Mouse (Mus musculus): Measurements from ENCODE around the gene Cyb561d1. TPM values are rescaled to one million over a fixed set of nuclear protein-coding genes. Genes with fewer than 3 reads are reported as not detected.
A peak's percentile ranks its signal among the peaks of the same experiment; 100 is the strongest.
"Not testable (repeated sequence)": the region's sequence is repeated elsewhere in the genome, so short reads cannot be mapped to it uniquely, and the experiment has no call there.

Gene Cyb561d1
- 4.9 and 5.0 TPM in 2 replicates for polyA plus RNA-seq (2016; fragmentation: Nextera tagmentation; extraction: Ambion mirVana)

DNA sequence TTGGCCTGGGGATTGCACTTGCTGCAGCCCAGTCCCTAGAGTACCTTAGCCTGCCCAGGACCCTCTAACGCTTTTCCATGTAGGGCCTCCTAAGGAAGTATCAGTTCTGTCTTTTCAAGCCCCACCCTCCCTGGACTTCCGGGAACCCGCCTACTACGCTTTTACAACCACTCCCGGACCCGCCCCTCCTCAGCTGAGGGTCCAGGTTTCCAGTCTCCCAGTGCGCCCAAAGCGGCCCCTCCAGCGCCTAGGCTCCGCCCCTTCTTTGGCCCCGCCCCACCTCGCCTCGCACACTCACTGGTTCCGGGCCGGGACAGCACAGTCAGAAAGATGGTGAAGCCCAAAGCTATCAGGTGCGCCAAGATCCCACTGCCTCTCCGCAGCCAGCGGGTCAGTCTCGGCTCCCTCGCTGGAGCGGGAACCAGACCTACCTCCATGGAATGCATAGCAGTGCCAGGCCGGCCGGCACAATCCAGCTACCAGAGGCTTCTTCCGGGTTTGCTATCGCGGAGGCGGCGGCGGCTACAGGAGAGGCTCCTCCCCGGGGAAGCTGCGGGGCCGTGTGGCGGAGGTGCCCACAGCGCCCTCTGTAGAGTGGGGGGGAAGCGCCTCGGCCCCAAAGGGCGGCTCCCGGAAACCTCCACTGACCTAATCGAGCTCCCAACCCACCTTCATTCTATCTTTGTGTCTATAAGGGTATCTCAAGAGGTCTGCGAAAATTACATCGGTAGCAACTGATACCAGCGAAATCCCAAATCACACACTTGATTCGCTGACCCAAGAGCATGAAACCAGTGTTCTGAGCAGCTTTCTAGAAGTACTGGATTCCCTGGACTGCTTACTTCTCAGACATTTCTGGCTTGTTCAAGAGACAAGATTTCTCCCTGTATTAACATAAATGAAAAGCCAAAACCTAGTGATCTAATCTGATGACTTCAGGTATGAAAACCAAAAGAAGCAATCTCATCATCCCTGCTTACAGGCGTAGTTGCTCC lies at the start of gene Cyb561d1:
TSS of gene Cyb561d1 (minus strand) at position 884 of the 995 bp plus-strand sequence.
- Histone ChIP-seq H3K36me3 (peaks cover 54% of the 10 kb centered on the region), H3K27me3 (ENCODE audit: low read depth, poor library complexity, severe bottlenecking) (no peaks in the 10 kb centered on the region), H3K27ac (replicated peaks) (peak within 1 kb of the TSS; percentile 89), H3K4me1 (peaks cover 60% of the 10 kb centered on the region), H3K9me3 (replicated peaks) (no peaks in the 10 kb centered on the region), H3K4me3 (peak within 1 kb of the TSS; percentile 70)
- peak; percentile 93 for DNase-seq (ENCODE audit: low spot score)
- WGBS: 4% methylated on average over 44 of the region's 44 CpGs

DNA sequence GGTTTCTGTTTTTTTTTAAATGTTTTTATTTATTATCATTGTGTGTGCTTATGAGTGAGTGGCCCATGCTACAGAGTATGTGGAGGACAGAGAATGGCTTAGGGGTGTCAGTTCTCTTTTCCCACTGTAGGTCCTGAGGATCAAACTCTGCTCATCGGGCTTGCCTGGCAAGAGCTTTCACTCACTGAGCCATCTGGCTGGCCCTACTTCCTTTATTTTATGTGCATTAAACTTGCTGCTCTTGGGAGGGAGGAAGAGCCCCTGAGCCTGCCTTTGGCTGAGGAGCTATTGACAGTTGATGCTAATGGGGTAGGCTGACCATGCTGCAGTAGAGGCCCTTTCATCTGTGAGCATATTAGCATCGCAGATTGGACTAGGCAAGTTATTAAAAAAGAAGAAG lies 45.8 kb upstream of the Cyb561d1 start:
- H3K27me3 ChIP-seq (ENCODE audit: low read depth, poor library complexity, severe bottlenecking): no peaks in the 10 kb centered on the region
- no peak for DNase-seq (ENCODE audit: low spot score)
- WGBS: 81% methylated on average over 2 of the region's 2 CpGs
- no peaks in the 10 kb centered on the region for H3K36me3 ChIP-seq
- no peak overlapping the region for H3K4me3 ChIP-seq
- no peak overlapping the region for H3K27ac ChIP-seq (replicated peaks)
- no peaks in the 10 kb centered on the region for H3K4me1 ChIP-seq
- no peaks in the 10 kb centered on the region for H3K9me3 ChIP-seq (replicated peaks)

DNA sequence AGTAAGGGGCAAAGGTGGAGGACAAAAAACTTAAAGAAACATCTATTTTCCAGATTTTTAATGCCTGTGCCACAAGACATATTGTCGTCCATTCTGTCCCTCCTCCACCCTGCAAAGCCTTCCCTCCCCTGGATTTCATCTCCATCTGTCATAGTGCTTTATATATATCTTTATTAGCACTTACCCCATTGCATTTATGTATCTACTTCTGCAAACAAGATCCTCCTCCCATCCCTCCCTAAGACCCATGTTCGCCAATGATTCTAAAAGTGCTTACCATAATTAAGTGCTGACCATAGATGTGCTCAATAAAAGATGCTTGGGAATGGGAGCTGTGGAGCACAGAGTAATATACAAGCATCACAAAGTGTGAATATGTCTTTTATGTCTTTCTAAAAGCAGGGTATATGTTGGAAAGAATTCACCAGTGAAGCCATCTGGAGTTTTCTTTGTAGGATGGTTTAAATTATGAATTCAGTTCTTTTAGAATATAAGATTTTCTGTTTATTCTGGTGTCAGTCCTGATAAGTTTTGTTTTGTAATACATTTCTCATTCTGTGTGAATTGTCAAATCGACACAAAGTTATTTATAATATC lies 40.3 kb upstream of the Cyb561d1 start:
- Histone ChIP-seq H3K4me3 (no peak overlapping the region), H3K27me3 (ENCODE audit: low read depth, poor library complexity, severe bottlenecking) (no peaks in the 10 kb centered on the region), H3K9me3 (replicated peaks) (no peaks in the 10 kb centered on the region), H3K36me3 (no peaks in the 10 kb centered on the region), H3K27ac (replicated peaks) (no peak overlapping the region), H3K4me1 (no peaks in the 10 kb centered on the region)
- 93% methylated on average over 3 of the region's 3 CpGs for WGBS
- DNase-seq (ENCODE audit: low spot score): no peak

DNA sequence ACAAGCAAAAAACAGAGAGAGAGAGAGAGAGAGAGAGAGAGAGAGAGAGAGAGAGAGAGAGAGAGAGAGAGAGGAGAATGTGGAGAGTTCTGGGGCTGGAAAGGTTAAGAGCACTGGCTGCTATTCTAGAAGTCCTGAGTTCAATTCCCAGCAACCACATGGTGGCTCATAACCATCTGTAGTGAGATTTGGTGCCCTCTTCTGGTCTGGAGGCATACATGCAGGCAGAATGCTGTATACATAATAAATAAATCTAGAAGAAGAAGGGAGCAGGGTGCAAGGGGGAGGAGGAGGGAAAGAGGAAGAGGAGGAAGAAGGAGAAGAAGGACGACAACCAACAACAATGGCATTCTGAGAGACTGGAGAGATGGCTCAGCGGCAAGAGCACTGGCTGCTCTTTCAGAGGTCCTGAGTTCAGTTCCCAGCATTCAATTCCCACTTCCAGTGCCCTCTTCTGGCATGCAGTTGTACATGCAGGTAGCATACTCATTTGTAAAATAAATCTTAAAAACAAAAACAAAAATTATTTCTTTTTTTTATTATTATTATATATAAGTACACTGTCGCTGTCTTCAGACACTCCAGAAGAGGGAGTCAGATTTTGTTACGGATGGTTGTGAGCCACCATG lies 36.6 kb upstream of the Cyb561d1 start:
- not testable (repeated sequence) for H3K27ac ChIP-seq (replicated peaks); H3K27me3 ChIP-seq (ENCODE audit: low read depth, poor library complexity, severe bottlenecking); H3K9me3 ChIP-seq (replicated peaks); H3K36me3 ChIP-seq; H3K4me3 ChIP-seq; DNase-seq (ENCODE audit: low spot score); H3K4me1 ChIP-seq
- 85% methylated on average over 4 of the region's 4 CpGs for WGBS

DNA sequence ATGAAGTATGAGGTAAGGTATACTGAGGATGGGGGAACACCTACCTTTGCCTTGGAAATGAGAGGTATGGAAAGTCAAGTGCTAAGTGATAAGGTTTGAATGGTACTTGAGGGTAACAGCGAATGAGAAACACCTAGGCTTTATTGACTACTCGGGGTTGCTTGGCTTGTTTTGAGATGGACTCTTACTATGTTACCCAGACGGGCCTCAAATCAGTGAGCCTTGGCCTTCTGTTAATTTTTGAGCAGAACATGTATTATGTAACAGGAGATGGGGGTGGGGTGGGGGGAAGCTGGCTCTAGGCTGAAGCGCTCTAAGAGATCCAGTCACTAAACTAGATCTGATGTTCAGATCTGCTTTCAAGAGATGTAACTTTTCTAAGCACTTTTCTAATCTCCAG lies 30.6 kb upstream of the Cyb561d1 start:
- Histone ChIP-seq H3K4me1 (peaks cover 8% of the 10 kb centered on the region), H3K27ac (replicated peaks) (no peak overlapping the region), H3K4me3 (no peak overlapping the region), H3K36me3 (no peaks in the 10 kb centered on the region), H3K9me3 (replicated peaks) (no peaks in the 10 kb centered on the region), H3K27me3 (ENCODE audit: low read depth, poor library complexity, severe bottlenecking) (peaks cover 24% of the 10 kb centered on the region)
- WGBS: 83% methylated on average over 4 of the region's 4 CpGs
- DNase-seq (ENCODE audit: low spot score): no peak

DNA sequence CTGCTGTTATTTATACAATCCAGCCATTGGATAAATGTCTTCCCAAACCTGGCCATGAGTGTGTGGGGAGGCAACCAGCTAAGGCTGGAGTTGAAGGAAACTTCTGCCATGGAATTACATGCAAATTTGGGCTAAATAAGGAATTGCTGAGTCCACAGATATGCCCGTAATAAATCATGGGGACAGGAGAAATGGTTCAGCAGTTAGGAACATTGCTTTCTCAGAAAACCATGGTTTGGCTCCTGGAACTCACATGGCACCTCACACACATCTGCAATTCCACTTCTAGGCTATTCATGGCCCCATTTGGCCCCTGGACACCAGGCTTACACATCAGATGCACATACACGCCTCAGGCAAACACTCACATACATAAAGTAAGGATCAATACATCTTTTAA lies 26.5 kb upstream of the Cyb561d1 start:
- H3K9me3 ChIP-seq (replicated peaks): no peaks in the 10 kb centered on the region
- WGBS: 83% methylated on average over 2 of the region's 2 CpGs
- H3K27ac ChIP-seq (replicated peaks): no peak overlapping the region
- H3K4me3 ChIP-seq: peak overlapping the region; percentile 60; the same call in 1 of the 2 replicates
- H3K4me1 ChIP-seq: peaks cover 19% of the 10 kb centered on the region
- no peaks in the 10 kb centered on the region for H3K36me3 ChIP-seq
- no peak for DNase-seq (ENCODE audit: low spot score)
- H3K27me3 ChIP-seq (ENCODE audit: low read depth, poor library complexity, severe bottlenecking): peaks cover 61% of the 10 kb centered on the region

DNA sequence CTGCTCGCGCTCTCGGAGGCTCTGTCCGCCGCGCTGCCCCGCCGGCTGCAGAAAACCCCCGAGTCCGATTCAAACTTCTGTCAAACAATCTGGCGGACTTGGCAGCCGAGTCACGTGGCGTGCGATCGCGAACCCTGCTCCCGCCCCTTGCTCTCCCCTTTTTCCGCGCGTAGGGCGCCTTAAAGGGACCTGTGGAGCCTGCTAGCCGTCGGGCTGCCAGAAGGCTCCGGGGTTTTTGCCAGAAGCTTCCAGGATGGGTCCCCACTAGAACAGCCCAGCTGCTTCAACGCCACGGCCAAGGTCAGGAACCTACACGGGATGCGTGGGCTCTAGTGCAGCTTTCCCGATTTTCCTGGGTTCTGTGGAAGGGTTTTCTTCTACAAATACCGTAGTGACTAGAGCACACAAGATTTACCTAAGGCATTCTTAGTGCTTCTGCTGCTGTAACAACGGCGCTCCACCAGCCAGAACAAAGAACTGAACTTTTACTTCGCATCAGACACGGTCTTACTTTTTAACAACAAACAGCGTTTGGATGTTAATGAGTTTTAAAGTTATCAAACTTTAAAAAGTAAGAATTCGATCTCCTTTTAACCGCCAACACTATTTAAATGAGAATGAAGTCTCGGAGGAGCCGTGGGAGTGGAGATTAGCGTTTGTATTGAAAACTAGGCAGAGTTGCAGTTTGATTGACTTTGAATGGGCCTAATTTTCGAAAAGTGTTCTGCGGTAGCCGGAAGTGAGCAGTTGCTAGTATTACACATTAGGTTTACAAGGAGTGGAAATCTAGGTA lies 25.7 kb upstream of the Cyb561d1 start, which contains the start of gene Sypl2:
TSS of gene Sypl2 (minus strand) at position 91 of the 793 bp plus-strand sequence.
- no peaks in the 10 kb centered on the region for H3K9me3 ChIP-seq (replicated peaks)
- peak within 1 kb of the TSS; percentile 65 for H3K27ac ChIP-seq (replicated peaks)
- no peaks in the 10 kb centered on the region for H3K36me3 ChIP-seq
- WGBS: 3% methylated on average over 44 of the region's 44 CpGs
- peaks cover 19% of the 10 kb centered on the region for H3K4me1 ChIP-seq
- peaks cover 65% of the 10 kb centered on the region for H3K27me3 ChIP-seq (ENCODE audit: low read depth, poor library complexity, severe bottlenecking)
- H3K4me3 ChIP-seq: peak within 1 kb of the TSS; percentile 60
- DNase-seq (ENCODE audit: low spot score): peak; percentile 70

DNA sequence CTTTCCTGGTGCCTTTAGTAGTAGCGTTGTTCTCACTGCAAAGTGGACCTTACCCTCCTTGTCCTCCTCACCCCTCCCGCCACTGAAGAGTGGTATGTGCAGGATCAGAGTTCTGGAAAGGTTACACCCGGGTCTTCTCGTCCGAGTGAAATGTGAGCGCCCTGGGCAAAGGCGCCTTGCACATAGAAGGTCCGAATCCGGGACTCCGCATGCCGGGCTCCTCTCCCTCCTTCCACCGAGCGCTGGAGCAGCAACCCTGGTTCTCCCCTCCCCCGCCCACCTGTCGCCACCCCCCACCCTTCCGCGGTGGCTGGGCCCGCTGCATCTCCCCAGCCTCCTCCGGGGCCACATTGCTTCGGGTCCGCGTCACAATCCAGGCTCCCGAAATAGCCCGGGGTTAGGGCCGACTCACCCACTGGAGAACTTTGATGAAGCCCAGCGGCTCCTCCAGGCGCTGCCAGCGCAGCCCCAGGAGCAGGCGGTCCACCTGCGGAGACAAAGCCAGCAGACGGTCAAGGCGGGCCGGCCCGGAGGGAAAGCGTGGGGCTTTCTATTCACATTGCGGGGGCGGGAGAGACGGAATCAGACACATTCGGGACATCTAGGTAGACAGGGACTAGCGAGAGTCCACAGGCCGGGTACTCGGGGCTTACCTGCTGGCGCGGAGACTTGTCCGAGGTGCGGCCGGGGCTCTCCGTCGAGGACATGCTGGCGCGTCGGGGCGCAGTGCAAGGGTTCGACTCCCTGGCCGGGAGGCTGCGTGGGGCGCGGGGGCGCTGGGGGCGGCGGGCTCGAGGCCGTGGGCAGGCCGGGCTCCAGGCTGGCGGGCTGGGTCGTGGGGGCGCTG lies 24.9 kb upstream of the Cyb561d1 start:
- H3K9me3 ChIP-seq (replicated peaks): no peaks in the 10 kb centered on the region
- WGBS: 3% methylated on average over 66 of the region's 67 CpGs
- H3K27ac ChIP-seq (replicated peaks): peak overlapping the region; percentile 65
- H3K27me3 ChIP-seq (ENCODE audit: low read depth, poor library complexity, severe bottlenecking): peaks cover 72% of the 10 kb centered on the region
- peak; percentile 51 for DNase-seq (ENCODE audit: low spot score)
- H3K4me3 ChIP-seq: peak overlapping the region; percentile 60
- H3K36me3 ChIP-seq: no peaks in the 10 kb centered on the region
- peaks cover 19% of the 10 kb centered on the region for H3K4me1 ChIP-seq

DNA sequence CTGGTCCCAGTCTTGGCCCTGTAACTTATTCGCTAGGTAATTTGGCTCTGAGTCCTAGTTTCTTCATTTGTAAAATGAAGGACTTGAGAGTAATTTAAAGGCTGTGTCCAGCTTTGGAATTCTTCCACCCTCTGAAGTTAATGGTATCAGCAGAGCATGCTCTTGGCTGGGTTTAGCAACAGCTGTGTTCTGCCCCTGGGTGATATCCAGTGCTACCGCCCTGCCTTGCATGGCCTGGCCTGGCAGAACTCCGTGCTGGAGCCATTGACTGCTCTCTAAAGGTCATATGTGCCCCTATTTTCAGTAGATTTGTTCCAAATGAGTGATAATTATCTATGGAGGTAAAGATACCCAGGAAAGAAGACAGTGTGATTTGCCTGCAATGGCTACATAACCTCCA lies 19.6 kb upstream of the Cyb561d1 start:
- Histone ChIP-seq H3K9me3 (replicated peaks) (no peaks in the 10 kb centered on the region), H3K27me3 (ENCODE audit: low read depth, poor library complexity, severe bottlenecking) (peaks cover 46% of the 10 kb centered on the region), H3K27ac (replicated peaks) (no peak overlapping the region), H3K36me3 (no peaks in the 10 kb centered on the region), H3K4me3 (no peak overlapping the region), H3K4me1 (peaks cover 2% of the 10 kb centered on the region)
- DNase-seq (ENCODE audit: low spot score): no peak
- WGBS: 85% methylated on average over 3 of the region's 3 CpGs

DNA sequence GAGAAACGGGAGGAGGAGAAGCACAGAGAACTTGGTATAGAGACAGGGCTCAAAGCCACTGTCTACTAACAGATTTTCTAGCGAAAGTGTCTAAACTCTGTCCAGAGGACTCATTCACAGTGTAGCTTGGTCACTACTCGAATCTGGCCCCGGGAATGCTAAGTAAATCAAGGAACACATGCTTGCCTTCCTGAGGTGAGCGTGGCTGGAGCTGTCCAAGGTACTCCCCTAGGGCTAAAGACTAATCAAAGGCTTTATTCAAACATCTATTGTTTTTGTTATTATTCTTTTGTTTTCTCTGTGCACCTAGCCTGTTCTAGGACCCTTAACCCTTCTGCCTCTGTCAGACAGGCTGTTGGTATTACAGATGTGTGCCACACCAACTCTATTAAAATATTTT lies 13.7 kb upstream of the Cyb561d1 start:
- DNase-seq (ENCODE audit: low spot score): no peak
- no peak overlapping the region for H3K27ac ChIP-seq (replicated peaks)
- H3K4me1 ChIP-seq: peaks cover 7% of the 10 kb centered on the region

DNA sequence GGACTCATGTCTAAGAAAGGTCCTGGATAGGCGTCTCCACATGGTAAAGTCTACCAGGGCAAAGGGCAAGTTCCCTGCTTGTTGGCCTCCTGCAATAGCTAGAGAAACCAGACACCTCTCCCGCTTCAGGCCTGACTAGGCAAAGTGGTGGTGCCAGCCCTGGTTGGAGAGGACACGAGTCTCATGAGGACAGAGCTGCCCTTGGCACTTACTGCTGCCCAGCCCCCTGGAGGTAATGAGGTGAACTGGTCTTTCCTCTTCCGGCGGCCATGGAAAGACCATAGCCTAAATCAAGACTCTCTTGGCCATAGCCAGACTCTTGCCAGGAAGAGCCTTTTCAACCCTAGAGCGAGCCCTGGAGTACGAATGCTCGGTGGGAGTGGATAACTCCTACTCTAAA lies 11.4 kb upstream of the Cyb561d1 start:
- no peak for DNase-seq (ENCODE audit: low spot score)
- WGBS: 83% methylated on average over 8 of the region's 8 CpGs
- Histone ChIP-seq H3K27ac (replicated peaks) (no peak overlapping the region), H3K9me3 (replicated peaks) (no peaks in the 10 kb centered on the region), H3K27me3 (ENCODE audit: low read depth, poor library complexity, severe bottlenecking) (no peaks in the 10 kb centered on the region), H3K4me3 (no peak overlapping the region), H3K4me1 (peaks cover 24% of the 10 kb centered on the region), H3K36me3 (peaks cover 11% of the 10 kb centered on the region)

More for the DNA sequence above, 13.7 kb upstream of the Cyb561d1 start:
- Histone ChIP-seq H3K27me3 (ENCODE audit: low read depth, poor library complexity, severe bottlenecking) (no peaks in the 10 kb centered on the region), H3K36me3 (no peaks in the 10 kb centered on the region), H3K9me3 (replicated peaks) (no peaks in the 10 kb centered on the region), H3K4me3 (no peak overlapping the region)
- WGBS: 23% methylated on average over 5 of the region's 5 CpGs

Measured in midbrain, embryonic 10.5 days (tissue).